Mouse (Mus musculus) c-Kit-positive CD71-positive TER-119-negative erythroid progenitor cells, embryonic 14.5 days (primary cell): ENCODE data around the gene Aicda.
"Not testable (repeated sequence)": the region's sequence is repeated elsewhere in the genome, so short reads cannot be mapped to it uniquely, and the experiment has no call there.

Experiments
- DNase-seq: peaks from one replicate; pipeline ENCODE4 v3.0.0-alpha.2; 2013; ENCODE audit warnings: low read depth

Gene Aicda

GRCm38 (mm10) chr6:122555266-122555665, 1.7 kb downstream of the Aicda start:
- DNase-seq = no peak

GRCm38 (mm10) chr6:122556959-122557561, 3.5 kb downstream of the Aicda start:
- DNase-seq = peak; percentile 48

- DNase-seq = peak; percentile 80
Observed at GRCm38 (mm10) chr6:122560427-122560826, 6.8 kb downstream of the Aicda start.

- no peak for DNase-seq
Observed at GRCm38 (mm10) chr6:122561005-122561404, 7.4 kb downstream of the Aicda start.

GRCm38 (mm10) chr6:122562463-122562862, 8.9 kb downstream of the Aicda start:
- DNase-seq = peak; percentile 53

- DNase-seq = no peak
Observed at GRCm38 (mm10) chr6:122565070-122565784, 11.6 kb downstream of the Aicda start.

GRCm38 (mm10) chr6:122569113-122569512, 15.5 kb downstream of the Aicda start:
- no peak for DNase-seq

GRCm38 (mm10) chr6:122569762-122570161, 16.2 kb downstream of the Aicda start:
- no peak for DNase-seq

GRCm38 (mm10) chr6:122570695-122571616, 17.4 kb downstream of the Aicda start:
- DNase-seq = peak; percentile 23

GRCm38 (mm10) chr6:122571617-122571959, 18.0 kb downstream of the Aicda start:
- no peak for DNase-seq

GRCm38 (mm10) chr6:122575037-122575436, 21.4 kb downstream of the Aicda start:
- not testable (repeated sequence) for DNase-seq

GRCm38 (mm10) chr6:122577030-122577429, 23.4 kb downstream of the Aicda start:
- no peak for DNase-seq

GRCm38 (mm10) chr6:122579086-122579485, 25.5 kb downstream of the Aicda start:
- no peak for DNase-seq

- no peak for DNase-seq
Observed at GRCm38 (mm10) chr6:122591027-122591758, 37.6 kb downstream of the Aicda start.

- no peak for DNase-seq
Observed at GRCm38 (mm10) chr6:122592905-122593304, 39.3 kb downstream of the Aicda start.

GRCm38 (mm10) chr6:122595637-122596036, 42.0 kb downstream of the Aicda start:
- no peak for DNase-seq

GRCm38 (mm10) chr6:122596608-122597007, 43.0 kb downstream of the Aicda start:
- DNase-seq = no peak

GRCm38 (mm10) chr6:122598014-122598413, 44.4 kb downstream of the Aicda start:
- no peak for DNase-seq

GRCm38 (mm10) chr6:122598436-122598835, 44.8 kb downstream of the Aicda start:
- no peak for DNase-seq

- DNase-seq = no peak
Observed at GRCm38 (mm10) chr6:122599054-122599737, 45.6 kb downstream of the Aicda start.

GRCm38 (mm10) chr6:122600066-122600646, 46.6 kb downstream of the Aicda start:
- no peak for DNase-seq
